Mouse (Mus musculus): ENCODE measurements around the gene Zfyve21. TPM values are rescaled to one million over a fixed set of nuclear protein-coding genes. Genes with fewer than 3 reads are reported as not detected.

The Zfyve21 gene
- 117 and 118 TPM in 2 replicates for polyA plus RNA-seq (2015; fragmentation: Nextera tagmentation; extraction: Ambion mirVana)

DNA sequence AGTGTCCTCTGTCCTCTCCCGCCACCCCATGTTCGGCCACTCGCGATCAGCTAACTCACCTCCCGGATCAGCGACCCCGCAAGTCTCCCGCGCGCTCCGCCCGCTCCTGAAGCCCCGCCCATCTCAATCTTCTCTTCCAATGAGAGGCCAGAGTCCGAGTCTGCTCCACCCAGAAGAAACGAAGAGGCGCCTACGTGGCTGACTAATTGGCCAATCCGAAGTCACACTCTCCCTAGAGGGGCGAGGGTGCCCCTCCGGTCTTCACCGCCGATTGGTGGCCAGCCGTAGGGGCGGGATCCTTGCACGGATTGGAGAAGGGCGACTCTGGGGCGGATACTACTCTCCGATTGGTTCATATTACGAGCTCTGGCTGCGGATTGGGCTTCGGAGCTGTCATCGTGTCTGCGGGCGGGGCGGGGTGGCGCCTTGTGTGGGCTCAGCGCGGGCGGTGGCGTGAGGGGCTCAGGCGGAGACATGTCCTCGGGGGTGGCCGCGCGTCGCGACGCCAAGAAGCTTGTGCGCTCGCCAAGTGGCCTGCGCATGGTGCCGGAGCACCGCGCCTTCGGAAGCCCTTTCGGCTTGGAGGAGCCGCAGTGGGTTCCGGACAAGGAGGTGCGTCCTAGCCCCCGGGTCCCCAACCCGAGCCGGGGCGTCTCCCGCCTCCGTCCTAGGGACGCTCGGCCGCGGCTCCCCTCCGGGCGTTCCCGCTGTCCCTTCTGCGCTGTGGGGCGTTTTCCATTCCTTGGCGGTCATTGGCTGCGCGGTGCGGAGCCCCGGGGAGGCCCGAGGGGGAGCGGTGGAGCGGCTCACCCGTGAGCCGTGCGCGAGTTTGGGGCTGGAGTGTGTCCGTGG lies at the start of gene Zfyve21, which contains the start of gene Xrcc3:
TSS of gene Zfyve21 (plus strand) at position 405 of the 852 bp plus-strand sequence.
TSS of gene Xrcc3 (minus strand) at position 108 of the 852 bp plus-strand sequence.
- H3K27me3 ChIP-seq (ENCODE audit: insufficient read depth, low read length): no peaks in the 10 kb centered on the region
- H3K4me2 ChIP-seq (ENCODE audit: low read length): peak within 1 kb of the TSS; percentile 84
- H3K36me3 ChIP-seq (ENCODE audit: insufficient read depth, low read length): no peaks in the 10 kb centered on the region
- H3K9me3 ChIP-seq (replicated peaks; ENCODE audit: low read length): no peaks in the 10 kb centered on the region
- peak within 1 kb of the TSS; percentile 90 for H3K9ac ChIP-seq (ENCODE audit: low read depth, low read length)
- DNase-seq (ENCODE audit: low spot score) (peak; percentile 100), ATAC-seq (replicated peaks; ENCODE audit: low FRiP score, low read depth) (peak; percentile 97)
- H3K4me3 ChIP-seq (replicated peaks; ENCODE audit: low read depth, low read length): peak within 1 kb of the TSS; percentile 72
- H3K27ac ChIP-seq: peak within 1 kb of the TSS; percentile 96
- H3K4me1 ChIP-seq (replicated peaks; ENCODE audit: insufficient read depth, low read length): peaks cover 38% of the 10 kb centered on the region
- TF ChIP-seq CTCF (IDR thresholded peaks at IDR 0.05; ENCODE audit: low read depth): 0 out of 2 replicates have a peak, but pooled peaks have one; percentile 7
- under 1% methylated on average over 87 of the region's 87 CpGs for WGBS

DNA sequence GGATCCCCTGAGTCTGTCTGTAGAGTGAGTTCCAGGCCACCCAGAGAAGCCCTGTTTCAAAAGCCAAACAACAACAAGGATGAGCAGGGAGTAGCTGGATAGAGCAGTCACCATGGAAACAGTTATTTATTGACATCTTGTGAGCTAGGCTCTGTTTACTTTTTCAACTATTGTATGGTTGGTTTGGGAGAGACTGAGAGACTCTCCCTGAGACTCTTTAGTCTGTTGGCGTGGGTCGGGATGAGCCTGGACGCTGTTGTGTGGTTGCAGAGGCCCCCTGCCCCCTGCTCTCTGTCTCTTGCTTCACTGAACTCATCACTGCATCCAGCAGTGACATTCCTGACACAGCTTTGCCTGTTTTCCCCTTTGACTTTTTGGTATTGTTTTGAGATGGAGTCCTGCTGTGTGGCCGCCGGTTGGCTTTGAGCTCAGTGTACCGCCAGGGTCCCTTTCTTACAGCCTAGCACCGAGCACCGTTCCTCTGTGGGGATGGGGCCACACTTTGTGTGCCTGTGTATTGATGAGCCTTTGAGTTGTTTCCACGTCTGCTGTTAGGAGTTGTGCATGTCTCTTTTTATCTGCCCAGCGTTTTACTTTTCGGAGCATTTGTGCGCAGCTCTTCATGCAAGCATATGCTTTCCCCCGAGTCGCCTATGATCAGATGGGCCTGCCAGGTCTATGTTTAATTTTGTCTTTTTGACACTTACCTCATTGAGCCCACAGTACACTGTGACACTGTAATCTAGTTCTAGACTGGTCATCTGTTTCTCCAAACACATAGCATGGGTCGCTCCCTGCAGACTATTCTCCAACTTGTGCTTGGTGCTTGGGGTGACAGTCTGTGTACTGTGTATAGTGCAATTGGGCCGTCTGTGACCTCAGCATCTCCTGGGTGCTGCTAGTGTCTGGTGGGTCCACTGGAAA lies 47.4 kb upstream of the Zfyve21 start:
- WGBS: 59% methylated on average over 16 of the region's 16 CpGs
- ATAC-seq (replicated peaks; ENCODE audit: low FRiP score, low read depth): 0 out of 2 replicates have a peak, but pooled peaks have one; percentile 23
- H3K36me3 ChIP-seq (ENCODE audit: insufficient read depth, low read length): 0 out of 2 replicates have a peak, but pooled peaks cover 11% of the 10 kb centered on the region
- H3K27ac ChIP-seq: 0 out of 2 replicates have a peak overlapping the region, but pooled peaks have one; percentile 2
- H3K9ac ChIP-seq (ENCODE audit: low read depth, low read length): no peak overlapping the region
- peaks cover 19% of the 10 kb centered on the region; the same call in 1 of the 2 replicates for H3K4me1 ChIP-seq (replicated peaks; ENCODE audit: insufficient read depth, low read length)
- no peaks in the 10 kb centered on the region for H3K27me3 ChIP-seq (ENCODE audit: insufficient read depth, low read length)
- no peak overlapping the region for H3K4me2 ChIP-seq (ENCODE audit: low read length)
- no peak overlapping the region for H3K4me3 ChIP-seq (replicated peaks; ENCODE audit: low read depth, low read length)
- peak; percentile 54 for DNase-seq (ENCODE audit: low spot score)
- TF ChIP-seq CTCF (IDR thresholded peaks at IDR 0.05; ENCODE audit: low read depth): no peak
- no peaks in the 10 kb centered on the region for H3K9me3 ChIP-seq (replicated peaks; ENCODE audit: low read length)

DNA sequence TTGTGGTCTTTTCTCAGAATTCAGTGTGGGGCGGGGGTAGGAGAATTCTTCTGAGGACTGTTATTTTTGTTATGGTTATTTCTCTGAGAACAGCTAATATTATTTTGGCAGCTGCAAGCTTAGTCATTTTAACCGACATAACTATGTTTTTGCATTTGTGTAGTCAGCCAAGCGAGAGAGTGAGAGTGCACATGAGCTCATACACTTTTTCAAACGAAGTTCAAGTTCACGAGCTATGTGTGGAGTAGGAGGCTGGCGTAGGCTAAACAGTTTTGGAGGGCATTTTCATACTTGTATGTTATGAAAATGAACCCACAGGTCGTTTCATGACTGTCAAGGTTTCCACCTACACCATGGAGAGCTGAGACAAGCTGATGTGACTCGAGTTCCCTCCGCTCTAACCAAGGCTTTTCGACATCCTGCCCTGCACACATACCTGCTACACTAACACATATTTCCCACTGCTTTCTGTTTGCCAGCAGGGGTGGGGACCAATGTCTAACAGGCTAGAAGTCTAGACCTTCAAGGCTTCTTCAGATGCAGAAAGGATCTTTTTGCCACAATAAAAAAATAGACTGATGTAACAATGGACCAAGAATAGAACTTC lies 45.5 kb upstream of the Zfyve21 start:
- peaks cover 19% of the 10 kb centered on the region; the same call in 1 of the 2 replicates for H3K4me1 ChIP-seq (replicated peaks; ENCODE audit: insufficient read depth, low read length)
- H3K27ac ChIP-seq: no peak overlapping the region; the same call in 1 of the 2 replicates
- no peaks in the 10 kb centered on the region for H3K27me3 ChIP-seq (ENCODE audit: insufficient read depth, low read length)
- no peaks in the 10 kb centered on the region for H3K9me3 ChIP-seq (replicated peaks; ENCODE audit: low read length)
- H3K4me3 ChIP-seq (replicated peaks; ENCODE audit: low read depth, low read length): no peak overlapping the region
- no peak for TF ChIP-seq CTCF (IDR thresholded peaks at IDR 0.05; ENCODE audit: low read depth)
- DNase-seq (ENCODE audit: low spot score) (no peak), ATAC-seq (replicated peaks; ENCODE audit: low FRiP score, low read depth) (no peak)
- no peak overlapping the region for H3K9ac ChIP-seq (ENCODE audit: low read depth, low read length)
- WGBS: 79% methylated on average over 10 of the region's 10 CpGs
- peaks cover 14% of the 10 kb centered on the region for H3K36me3 ChIP-seq (ENCODE audit: insufficient read depth, low read length)
- H3K4me2 ChIP-seq (ENCODE audit: low read length): no peak overlapping the region

DNA sequence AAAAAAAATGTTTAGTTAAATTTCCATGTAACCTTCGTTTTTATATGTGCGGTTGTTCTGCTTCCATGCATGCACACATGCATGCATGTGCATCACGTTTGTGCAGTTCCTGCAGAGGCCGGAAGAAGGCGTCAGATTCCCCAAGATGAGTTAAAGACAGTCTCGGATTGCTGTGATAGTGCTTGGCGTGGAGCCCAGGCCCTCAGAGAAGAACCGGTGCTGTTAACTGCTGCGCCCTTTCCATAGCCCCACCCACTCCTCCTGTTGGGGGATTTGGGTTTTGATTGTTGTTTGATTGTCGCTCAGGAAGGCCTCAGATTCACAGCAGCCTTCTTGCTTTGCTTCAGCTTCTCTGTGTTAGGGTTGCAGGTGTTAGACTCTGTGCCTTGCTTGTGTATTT lies 44.7 kb upstream of the Zfyve21 start:
- H3K4me3 ChIP-seq (replicated peaks; ENCODE audit: low read depth, low read length): no peak overlapping the region
- no peak overlapping the region for H3K4me2 ChIP-seq (ENCODE audit: low read length)
- 25% methylated on average over 10 of the region's 10 CpGs for WGBS
- ATAC-seq (replicated peaks; ENCODE audit: low FRiP score, low read depth) (0 out of 2 replicates have a peak, but pooled peaks have one; percentile 34), DNase-seq (ENCODE audit: low spot score) (peak; percentile 84)
- peaks cover 19% of the 10 kb centered on the region; the same call in 1 of the 2 replicates for H3K4me1 ChIP-seq (replicated peaks; ENCODE audit: insufficient read depth, low read length)
- no peak overlapping the region for H3K9ac ChIP-seq (ENCODE audit: low read depth, low read length)
- peak; percentile 49 for TF ChIP-seq CTCF (IDR thresholded peaks at IDR 0.05; ENCODE audit: low read depth)
- peak overlapping the region; percentile 50; the same call in 1 of the 2 replicates for H3K27ac ChIP-seq
- no peaks in the 10 kb centered on the region for H3K27me3 ChIP-seq (ENCODE audit: insufficient read depth, low read length)
- H3K9me3 ChIP-seq (replicated peaks; ENCODE audit: low read length): no peaks in the 10 kb centered on the region
- peaks cover 20% of the 10 kb centered on the region for H3K36me3 ChIP-seq (ENCODE audit: insufficient read depth, low read length)

DNA sequence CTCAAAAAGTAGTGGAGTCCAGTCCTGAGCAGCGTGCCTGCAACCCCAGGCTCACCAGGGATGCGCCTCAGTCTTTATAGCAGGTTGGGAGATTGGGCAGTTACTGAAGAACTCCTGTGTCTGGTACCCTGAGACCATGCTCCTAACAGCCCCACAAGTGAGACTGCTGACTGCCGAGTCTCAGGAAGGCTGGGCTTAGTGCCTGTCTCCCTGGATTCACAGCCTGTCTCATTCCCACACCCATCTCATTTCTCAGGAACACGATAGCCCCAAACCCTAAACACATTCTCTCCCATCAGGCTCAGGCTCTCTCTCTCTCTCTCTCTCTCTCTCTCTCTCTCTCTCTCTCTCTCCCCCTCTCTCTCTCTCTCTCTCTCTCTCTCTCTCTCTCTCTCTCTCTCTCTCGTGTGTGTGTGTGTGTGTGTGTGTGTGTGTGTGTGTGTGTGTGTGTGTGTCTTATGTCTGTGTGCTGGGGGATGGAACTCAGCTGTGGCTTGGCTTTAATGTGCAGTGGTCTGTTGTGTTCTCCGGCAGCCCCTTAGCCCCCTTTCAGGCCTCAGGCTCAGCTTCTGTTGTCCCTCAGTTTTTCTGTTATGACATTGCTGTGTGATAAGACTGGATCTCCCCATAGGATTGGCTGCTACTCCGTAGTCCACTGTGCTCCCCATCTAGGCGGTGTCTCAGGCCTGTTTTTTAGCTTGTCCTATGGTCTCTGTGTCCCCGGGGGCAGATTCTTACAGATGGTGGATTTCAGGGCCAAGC lies 44.0 kb upstream of the Zfyve21 start:
- peak; percentile 40 for DNase-seq (ENCODE audit: low spot score)
- H3K4me2 ChIP-seq (ENCODE audit: low read length): no peak overlapping the region
- H3K4me3 ChIP-seq (replicated peaks; ENCODE audit: low read depth, low read length): no peak overlapping the region
- WGBS: 47% methylated on average over 9 of the region's 9 CpGs
- peak overlapping the region; percentile 50; the same call in 1 of the 2 replicates for H3K27ac ChIP-seq
- ATAC-seq (replicated peaks; ENCODE audit: low FRiP score, low read depth): no peak
- H3K9me3 ChIP-seq (replicated peaks; ENCODE audit: low read length): no peaks in the 10 kb centered on the region
- peaks cover 26% of the 10 kb centered on the region for H3K36me3 ChIP-seq (ENCODE audit: insufficient read depth, low read length)
- H3K27me3 ChIP-seq (ENCODE audit: insufficient read depth, low read length): no peaks in the 10 kb centered on the region
- peaks cover 19% of the 10 kb centered on the region; the same call in 1 of the 2 replicates for H3K4me1 ChIP-seq (replicated peaks; ENCODE audit: insufficient read depth, low read length)
- no peak overlapping the region for H3K9ac ChIP-seq (ENCODE audit: low read depth, low read length)
- no peak for TF ChIP-seq CTCF (IDR thresholded peaks at IDR 0.05; ENCODE audit: low read depth)
